Mouse (Mus musculus) liver, embryonic 12.5 days (tissue): ENCODE data around the gene Bend7. TPM values are rescaled to one million over a fixed set of nuclear protein-coding genes. Genes with fewer than 3 reads are reported as not detected.
A peak's percentile ranks its signal among the peaks of the same experiment; 100 is the strongest.

ENCODE experiments used
- ATAC-seq: fragments of 200-750 bp; cut with Nextera tagmentation; 2 replicates; pipeline ENCODE4 v1.8.0; 2017; ENCODE audit warnings: moderate number of reproducible peaks, mild to moderate bottlenecking, moderate library complexity
- H3K27ac ChIP-seq: fragments of 300-500 bp; sonication (generic); 2 replicates; pipeline ENCODE4 v1.5.1; 2016; ENCODE audit warnings: mild to moderate bottlenecking
- H3K27me3 ChIP-seq: fragments of 300-500 bp; sonication (generic); replicated peaks from 2 replicates; pipeline ENCODE4 v1.6.1; 2016; ENCODE audit warnings: mild to moderate bottlenecking, moderate library complexity
- H3K36me3 ChIP-seq: fragments of 300-500 bp; sonication (generic); 2 replicates; pipeline ENCODE4 v1.6.1; 2016; ENCODE audit warnings: mild to moderate bottlenecking, moderate library complexity
- H3K4me1 ChIP-seq: fragments of 300-500 bp; sonication (generic); 2 replicates; pipeline ENCODE4 v1.6.1; 2016
- H3K4me2 ChIP-seq: fragments of 300-500 bp; sonication (generic); 2 replicates; pipeline ENCODE4 v1.6.1; 2016; ENCODE audit warnings: mild to moderate bottlenecking, moderate library complexity
- H3K4me3 ChIP-seq: fragments of 300-500 bp; sonication (generic); 2 replicates; pipeline ENCODE4 v1.5.1; 2016; ENCODE audit warnings: mild to moderate bottlenecking, moderate library complexity
- H3K9ac ChIP-seq: fragments of 300-500 bp; sonication (generic); 2 replicates; pipeline ENCODE4 v1.6.1; 2016; ENCODE audit warnings: mild to moderate bottlenecking, moderate library complexity
- H3K9me3 ChIP-seq: fragments of 300-500 bp; sonication (generic); replicated peaks from 2 replicates; pipeline ENCODE4 v1.6.1; 2016; ENCODE audit warnings: mild to moderate bottlenecking, moderate library complexity
- WGBS: fragments of 180-500 bp; shearing (Covaris S2); methylation state at CpG from one replicate; pipeline ENCODE4 v1.1.7; 2016; ENCODE audit not compliant: insufficient replicate concordance; 5-methylcytosine and 5-hydroxymethylcytosine counted together
- polyA plus RNA-seq: library from polyadenylated mRNA; unstranded; fragments of >200 nt; fragmentation: Nextera tagmentation; extraction: Ambion mirVana; gene quantifications from 2 replicates; pipeline ENCODE4 v1.2.1, GENCODE M21; 2016

Gene Bend7
- 1.7 and 1.8 TPM in 2 replicates for polyA plus RNA-seq

- Histone ChIP-seq H3K9me3 (no peaks in the 10 kb centered on the region), H3K36me3 (no peaks in the 10 kb centered on the region), H3K27ac (no peak within 1 kb of the TSS), H3K9ac (peak within 1 kb of the TSS; percentile 50; the same call in 1 of the 2 replicates), H3K27me3 (peaks cover 69% of the 10 kb centered on the region), H3K4me3 (peak within 1 kb of the TSS; percentile 53), H3K4me1 (0 out of 2 replicates have a peak, but pooled peaks cover 2% of the 10 kb centered on the region), H3K4me2 (peak within 1 kb of the TSS; percentile 71)
- ATAC-seq = peak; percentile 15
- WGBS = under 1% methylated on average over 88 of the region's 124 CpGs
Observed at GRCm38 (mm10) chr2:4717769-4718661, at the start of gene Bend7. Gene Bend7 (plus strand): TSS chr2:4717831.

GRCm38 (mm10) chr2:4668626-4669025 lies 49.0 kb upstream of the Bend7 start:
- Histone ChIP-seq H3K9ac (no peak overlapping the region), H3K27ac (no peak overlapping the region), H3K4me3 (no peak overlapping the region), H3K27me3 (no peaks in the 10 kb centered on the region), H3K4me1 (no peaks in the 10 kb centered on the region), H3K36me3 (no peaks in the 10 kb centered on the region), H3K9me3 (no peaks in the 10 kb centered on the region), H3K4me2 (no peak overlapping the region)
- 45% methylated on average over 2 of the region's 2 CpGs for WGBS
- ATAC-seq = no peak

- WGBS = 75% methylated on average over 8 of the region's 8 CpGs
- Histone ChIP-seq H3K36me3 (no peaks in the 10 kb centered on the region), H3K9ac (no peak overlapping the region), H3K27ac (no peak overlapping the region), H3K4me2 (no peak overlapping the region), H3K4me1 (no peaks in the 10 kb centered on the region), H3K4me3 (no peak overlapping the region), H3K9me3 (no peaks in the 10 kb centered on the region), H3K27me3 (no peaks in the 10 kb centered on the region)
- no peak for ATAC-seq
Observed at GRCm38 (mm10) chr2:4669701-4670100, 47.9 kb upstream of the Bend7 start.

- 78% methylated on average over 8 of the region's 8 CpGs for WGBS
- no peak for ATAC-seq
- Histone ChIP-seq H3K9me3 (no peaks in the 10 kb centered on the region), H3K4me2 (no peak overlapping the region), H3K4me1 (no peaks in the 10 kb centered on the region), H3K9ac (no peak overlapping the region), H3K27ac (no peak overlapping the region), H3K27me3 (no peaks in the 10 kb centered on the region), H3K4me3 (no peak overlapping the region), H3K36me3 (no peaks in the 10 kb centered on the region)
Observed at GRCm38 (mm10) chr2:4671636-4672035, 46.0 kb upstream of the Bend7 start.

- 58% methylated on average over 3 of the region's 3 CpGs for WGBS
- no peaks in the 10 kb centered on the region for H3K27me3 ChIP-seq
- no peak for ATAC-seq
- H3K27ac ChIP-seq = no peak overlapping the region
- H3K4me1 ChIP-seq = no peaks in the 10 kb centered on the region
- no peaks in the 10 kb centered on the region for H3K36me3 ChIP-seq
- no peak overlapping the region for H3K9ac ChIP-seq
- no peak overlapping the region for H3K4me3 ChIP-seq
- no peak overlapping the region for H3K4me2 ChIP-seq
- no peaks in the 10 kb centered on the region for H3K9me3 ChIP-seq
Observed at GRCm38 (mm10) chr2:4679886-4680285, 37.7 kb upstream of the Bend7 start.

- H3K36me3 ChIP-seq = no peaks in the 10 kb centered on the region
- no peak overlapping the region for H3K4me3 ChIP-seq
- no peak overlapping the region for H3K27ac ChIP-seq
- WGBS = 35% methylated on average over 5 of the region's 5 CpGs
- H3K4me2 ChIP-seq = no peak overlapping the region
- H3K9me3 ChIP-seq = no peaks in the 10 kb centered on the region
- no peak overlapping the region for H3K9ac ChIP-seq
- H3K27me3 ChIP-seq = peaks cover 20% of the 10 kb centered on the region
- H3K4me1 ChIP-seq = no peaks in the 10 kb centered on the region
- ATAC-seq = no peak
Observed at GRCm38 (mm10) chr2:4711262-4711661, 6.4 kb upstream of the Bend7 start.

GRCm38 (mm10) chr2:4717081-4717768 lies 406 bp upstream of the Bend7 start:
- H3K9ac ChIP-seq = no peak overlapping the region
- peak; percentile 61; the same call in 1 of the 2 replicates for ATAC-seq
- WGBS = 7% methylated on average over 29 of the region's 49 CpGs

GRCm38 (mm10) chr2:4723088-4723487 lies 5.5 kb downstream of the Bend7 start:
- Histone ChIP-seq H3K4me3 (no peak overlapping the region), H3K9ac (no peak overlapping the region), H3K27me3 (peaks cover 34% of the 10 kb centered on the region), H3K4me1 (0 out of 2 replicates have a peak, but pooled peaks cover 4% of the 10 kb centered on the region), H3K36me3 (no peaks in the 10 kb centered on the region), H3K27ac (no peak overlapping the region), H3K4me2 (no peak overlapping the region), H3K9me3 (no peaks in the 10 kb centered on the region)
- no peak for ATAC-seq
- 63% methylated on average over 8 of the region's 8 CpGs for WGBS

More at GRCm38 (mm10) chr2:4717081-4717768, 406 bp upstream of the Bend7 start:
- Histone ChIP-seq H3K36me3 (no peaks in the 10 kb centered on the region), H3K4me1 (no peaks in the 10 kb centered on the region), H3K4me2 (peak overlapping the region; percentile 71), H3K4me3 (peak overlapping the region; percentile 53), H3K27ac (no peak overlapping the region), H3K27me3 (peaks cover 69% of the 10 kb centered on the region), H3K9me3 (no peaks in the 10 kb centered on the region)

GRCm38 (mm10) chr2:4730161-4730560 lies 12.5 kb downstream of the Bend7 start:
- 0 out of 2 replicates have a peak, but pooled peaks cover 1% of the 10 kb centered on the region for H3K27me3 ChIP-seq
- no peak overlapping the region for H3K9ac ChIP-seq
- H3K4me1 ChIP-seq = no peaks in the 10 kb centered on the region
- no peak for ATAC-seq
- H3K9me3 ChIP-seq = no peaks in the 10 kb centered on the region
- no peaks in the 10 kb centered on the region for H3K36me3 ChIP-seq
- WGBS = 57% methylated on average over 4 of the region's 4 CpGs
- no peak overlapping the region for H3K4me2 ChIP-seq
- no peak overlapping the region for H3K27ac ChIP-seq
- no peak overlapping the region for H3K4me3 ChIP-seq

GRCm38 (mm10) chr2:4733971-4734370 lies 16.3 kb downstream of the Bend7 start:
- ATAC-seq = no peak

GRCm38 (mm10) chr2:4736095-4736797 lies 18.6 kb downstream of the Bend7 start:
- no peak overlapping the region for H3K4me2 ChIP-seq
- no peak overlapping the region for H3K4me3 ChIP-seq
- H3K4me1 ChIP-seq = no peaks in the 10 kb centered on the region
- H3K36me3 ChIP-seq = no peaks in the 10 kb centered on the region
- WGBS = 49% methylated on average over 7 of the region's 7 CpGs
- ATAC-seq = no peak
- H3K9me3 ChIP-seq = no peaks in the 10 kb centered on the region
- H3K27ac ChIP-seq = no peak overlapping the region
- no peaks in the 10 kb centered on the region for H3K27me3 ChIP-seq
- no peak overlapping the region for H3K9ac ChIP-seq

More at GRCm38 (mm10) chr2:4733971-4734370, 16.3 kb downstream of the Bend7 start:
- Histone ChIP-seq H3K9ac (no peak overlapping the region), H3K4me1 (no peaks in the 10 kb centered on the region), H3K9me3 (no peaks in the 10 kb centered on the region), H3K4me2 (no peak overlapping the region), H3K27me3 (no peaks in the 10 kb centered on the region), H3K36me3 (no peaks in the 10 kb centered on the region), H3K27ac (no peak overlapping the region), H3K4me3 (no peak overlapping the region)
- 65% methylated on average over 1 of the region's 1 CpGs for WGBS
